Mouse (Mus musculus): Measurements from ENCODE around the gene Cyp2b13. TPM values are rescaled to one million over a fixed set of nuclear protein-coding genes. Genes with fewer than 3 reads are reported as not detected.

Cyp2b13 gene
- not detected in 2 replicates for polyA plus RNA-seq (2012; rRNA removed)

DNA sequence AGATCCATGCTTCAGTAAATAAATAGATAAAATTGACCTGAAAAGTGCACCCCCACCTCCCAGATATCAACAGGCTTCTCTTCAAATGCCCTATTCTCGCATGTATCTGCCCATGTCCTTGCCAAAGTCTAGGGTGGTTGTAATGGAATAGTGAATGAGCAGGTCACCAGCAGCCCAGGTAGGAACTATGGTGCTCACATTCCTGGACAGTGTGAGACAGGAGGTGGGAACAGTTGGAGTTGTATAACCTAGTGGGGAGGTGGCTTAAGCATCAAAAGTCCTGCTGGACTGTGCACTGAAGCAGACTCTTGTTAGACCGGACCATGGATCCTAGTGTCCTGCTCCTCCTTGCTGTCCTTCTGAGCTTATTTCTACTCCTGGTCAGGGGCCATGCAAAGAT is at the start of gene Cyp2b13:
Cyp2b13 (plus strand) TSS at position 301 of the 400 bp plus-strand sequence.

Other genes with a start within 250 kb of the Cyp2b13 start
- 0.71 and 3.9 TPM in 2 replicates for gene Cyp2s1, start 244.6 kb upstream of the Cyp2b13 start, polyA plus RNA-seq (2012; rRNA removed)
- gene Cyp2b10, start 163.9 kb upstream of the Cyp2b13 start, polyA plus RNA-seq (2012; rRNA removed): 0.02 TPM in 1 of 2 replicates, not detected in the other
- not detected in 2 replicates for gene Cyp2b9, start 111.9 kb downstream of the Cyp2b13 start, polyA plus RNA-seq (2012; rRNA removed)
- not detected in 2 replicates for gene Vmn1r184, start 198.8 kb downstream of the Cyp2b13 start, polyA plus RNA-seq (2012; rRNA removed)
- gene Cyp2a4, start 245.7 kb downstream of the Cyp2b13 start, polyA plus RNA-seq (2012; rRNA removed): not detected in 2 replicates

Data from central nervous system, embryonic 11.5 days (tissue).